Mouse (Mus musculus): ENCODE data around the gene Smg1. TPM values are rescaled to one million over a fixed set of nuclear protein-coding genes. Genes with fewer than 3 reads are reported as not detected.

The Smg1 gene
- polyA plus RNA-seq, 1 experiment from 2014 or later = 13.4 TPM

- no peaks in the 10 kb centered on the region for H3K27me3 ChIP-seq (ENCODE audit: control insufficient read depth, insufficient read depth, low read depth, low read length)
- H3K36me3 ChIP-seq (ENCODE audit: control insufficient read depth, insufficient read depth, low read length) = peaks cover 32% of the 10 kb centered on the region
- no peaks in the 10 kb centered on the region for H3K4me1 ChIP-seq (replicated peaks; ENCODE audit: control insufficient read depth, insufficient read depth, low read length)
- H3K27ac ChIP-seq (ENCODE audit: low read length) = no peak overlapping the region
- H3K9ac ChIP-seq (ENCODE audit: low read length) = no peak overlapping the region
- no peak for ATAC-seq (ENCODE audit: low read depth)
- 83% methylated on average over 11 of the region's 11 CpGs for WGBS
- no peaks in the 10 kb centered on the region for H3K9me3 ChIP-seq (ENCODE audit: control insufficient read depth, low read length)
- H3K4me3 ChIP-seq (ENCODE audit: low read length) = no peak overlapping the region
- no peak overlapping the region for H3K4me2 ChIP-seq (ENCODE audit: low read depth, low read length)
Observed at GRCm38 (mm10) chr7:118135128-118135527, 108.3 kb downstream of the Smg1 start.

- H3K4me2 ChIP-seq (ENCODE audit: low read depth, low read length) = peak within 1 kb of the TSS; percentile 78
- H3K27me3 ChIP-seq (ENCODE audit: control insufficient read depth, insufficient read depth, low read depth, low read length) = no peaks in the 10 kb centered on the region
- peak; percentile 100 for ATAC-seq (ENCODE audit: low read depth)
- H3K9me3 ChIP-seq (ENCODE audit: control insufficient read depth, low read length) = no peaks in the 10 kb centered on the region
- H3K36me3 ChIP-seq (ENCODE audit: control insufficient read depth, insufficient read depth, low read length) = peaks cover 7% of the 10 kb centered on the region
- H3K9ac ChIP-seq (ENCODE audit: low read length) = peak within 1 kb of the TSS; percentile 96
- H3K4me1 ChIP-seq (replicated peaks; ENCODE audit: control insufficient read depth, insufficient read depth, low read length) = peaks cover 18% of the 10 kb centered on the region
- under 1% methylated on average over 39 of the region's 39 CpGs for WGBS
- peak within 1 kb of the TSS; percentile 93 for H3K4me3 ChIP-seq (ENCODE audit: low read length)
- peak within 1 kb of the TSS; percentile 95 for H3K27ac ChIP-seq (ENCODE audit: low read length)
Observed at GRCm38 (mm10) chr7:118129430-118130041, 113.9 kb downstream of the Smg1 start, which contains the start of gene Arl6ip1. Arl6ip1 (minus strand) TSS chr7:118129662.

- ATAC-seq (ENCODE audit: low read depth) = peak; percentile 74
- H3K27me3 ChIP-seq (ENCODE audit: control insufficient read depth, insufficient read depth, low read depth, low read length) = no peaks in the 10 kb centered on the region
- no peaks in the 10 kb centered on the region for H3K9me3 ChIP-seq (ENCODE audit: control insufficient read depth, low read length)
- H3K4me1 ChIP-seq (replicated peaks; ENCODE audit: control insufficient read depth, insufficient read depth, low read length) = peaks cover 18% of the 10 kb centered on the region
- peak overlapping the region; percentile 93 for H3K4me3 ChIP-seq (ENCODE audit: low read length)
- H3K36me3 ChIP-seq (ENCODE audit: control insufficient read depth, insufficient read depth, low read length) = peaks cover 12% of the 10 kb centered on the region
- peak overlapping the region; percentile 96 for H3K9ac ChIP-seq (ENCODE audit: low read length)
- peak overlapping the region; percentile 95 for H3K27ac ChIP-seq (ENCODE audit: low read length)
- H3K4me2 ChIP-seq (ENCODE audit: low read depth, low read length) = peak overlapping the region; percentile 78
- WGBS = 0% methylated on average over 21 of the region's 21 CpGs
Observed at GRCm38 (mm10) chr7:118128925-118129429, 114.5 kb downstream of the Smg1 start.

- H3K4me2 ChIP-seq (ENCODE audit: low read depth, low read length) = peak overlapping the region; percentile 78; the same call in 1 of the 2 replicates
- WGBS = 45% methylated on average over 11 of the region's 11 CpGs
- H3K36me3 ChIP-seq (ENCODE audit: control insufficient read depth, insufficient read depth, low read length) = peaks cover 25% of the 10 kb centered on the region
- no peaks in the 10 kb centered on the region for H3K27me3 ChIP-seq (ENCODE audit: control insufficient read depth, insufficient read depth, low read depth, low read length)
- no peak overlapping the region; the same call in 1 of the 2 replicates for H3K27ac ChIP-seq (ENCODE audit: low read length)
- peak overlapping the region; percentile 26; the same call in 1 of the 2 replicates for H3K4me3 ChIP-seq (ENCODE audit: low read length)
- H3K9ac ChIP-seq (ENCODE audit: low read length) = peak overlapping the region; percentile 42; the same call in 1 of the 2 replicates
- peaks cover 18% of the 10 kb centered on the region for H3K4me1 ChIP-seq (replicated peaks; ENCODE audit: control insufficient read depth, insufficient read depth, low read length)
- ATAC-seq (ENCODE audit: low read depth) = no peak
- no peaks in the 10 kb centered on the region for H3K9me3 ChIP-seq (ENCODE audit: control insufficient read depth, low read length)
Observed at GRCm38 (mm10) chr7:118126219-118126875, 117.1 kb downstream of the Smg1 start.

GRCm38 (mm10) chr7:118125736-118126135 is 117.7 kb downstream of the Smg1 start:
- H3K27me3 ChIP-seq (ENCODE audit: control insufficient read depth, insufficient read depth, low read depth, low read length) = no peaks in the 10 kb centered on the region
- peaks cover 22% of the 10 kb centered on the region for H3K4me1 ChIP-seq (replicated peaks; ENCODE audit: control insufficient read depth, insufficient read depth, low read length)
- no peaks in the 10 kb centered on the region for H3K9me3 ChIP-seq (ENCODE audit: control insufficient read depth, low read length)
- no peak overlapping the region for H3K9ac ChIP-seq (ENCODE audit: low read length)
- ATAC-seq (ENCODE audit: low read depth) = no peak
- no peak overlapping the region for H3K4me2 ChIP-seq (ENCODE audit: low read depth, low read length)
- no peak overlapping the region for H3K4me3 ChIP-seq (ENCODE audit: low read length)
- peaks cover 31% of the 10 kb centered on the region for H3K36me3 ChIP-seq (ENCODE audit: control insufficient read depth, insufficient read depth, low read length)
- no peak overlapping the region for H3K27ac ChIP-seq (ENCODE audit: low read length)

- no peak overlapping the region for H3K4me2 ChIP-seq (ENCODE audit: low read depth, low read length)
- no peaks in the 10 kb centered on the region for H3K27me3 ChIP-seq (ENCODE audit: control insufficient read depth, insufficient read depth, low read depth, low read length)
- peaks cover 46% of the 10 kb centered on the region for H3K36me3 ChIP-seq (ENCODE audit: control insufficient read depth, insufficient read depth, low read length)
- WGBS = 84% methylated on average over 4 of the region's 4 CpGs
- peaks cover 30% of the 10 kb centered on the region for H3K4me1 ChIP-seq (replicated peaks; ENCODE audit: control insufficient read depth, insufficient read depth, low read length)
- H3K27ac ChIP-seq (ENCODE audit: low read length) = no peak overlapping the region
- no peak overlapping the region for H3K9ac ChIP-seq (ENCODE audit: low read length)
- no peak overlapping the region for H3K4me3 ChIP-seq (ENCODE audit: low read length)
- H3K9me3 ChIP-seq (ENCODE audit: control insufficient read depth, low read length) = no peaks in the 10 kb centered on the region
- ATAC-seq (ENCODE audit: low read depth) = no peak
Observed at GRCm38 (mm10) chr7:118123512-118124411, 119.7 kb downstream of the Smg1 start.

GRCm38 (mm10) chr7:118122235-118122634 is 121.2 kb downstream of the Smg1 start:
- Histone ChIP-seq H3K4me3 (ENCODE audit: low read length) (no peak overlapping the region), H3K4me2 (ENCODE audit: low read depth, low read length) (no peak overlapping the region), H3K4me1 (replicated peaks; ENCODE audit: control insufficient read depth, insufficient read depth, low read length) (peaks cover 24% of the 10 kb centered on the region), H3K27me3 (ENCODE audit: control insufficient read depth, insufficient read depth, low read depth, low read length) (no peaks in the 10 kb centered on the region), H3K36me3 (ENCODE audit: control insufficient read depth, insufficient read depth, low read length) (peaks cover 51% of the 10 kb centered on the region), H3K9ac (ENCODE audit: low read length) (no peak overlapping the region), H3K27ac (ENCODE audit: low read length) (no peak overlapping the region), H3K9me3 (ENCODE audit: control insufficient read depth, low read length) (no peaks in the 10 kb centered on the region)
- 96% methylated on average over 7 of the region's 7 CpGs for WGBS
- ATAC-seq (ENCODE audit: low read depth) = no peak

GRCm38 (mm10) chr7:118120654-118121053 is 122.8 kb downstream of the Smg1 start:
- Histone ChIP-seq H3K27ac (ENCODE audit: low read length) (peak overlapping the region; percentile 95), H3K27me3 (ENCODE audit: control insufficient read depth, insufficient read depth, low read depth, low read length) (no peaks in the 10 kb centered on the region), H3K4me3 (ENCODE audit: low read length) (no peak overlapping the region), H3K9me3 (ENCODE audit: control insufficient read depth, low read length) (no peaks in the 10 kb centered on the region), H3K4me2 (ENCODE audit: low read depth, low read length) (no peak overlapping the region), H3K9ac (ENCODE audit: low read length) (no peak overlapping the region), H3K36me3 (ENCODE audit: control insufficient read depth, insufficient read depth, low read length) (peaks cover 47% of the 10 kb centered on the region), H3K4me1 (replicated peaks; ENCODE audit: control insufficient read depth, insufficient read depth, low read length) (peaks cover 17% of the 10 kb centered on the region)
- ATAC-seq (ENCODE audit: low read depth) = no peak
- 71% methylated on average over 1 of the region's 1 CpGs for WGBS

- Histone ChIP-seq H3K27me3 (ENCODE audit: control insufficient read depth, insufficient read depth, low read depth, low read length) (no peaks in the 10 kb centered on the region), H3K4me3 (ENCODE audit: low read length) (no peak overlapping the region), H3K9ac (ENCODE audit: low read length) (no peak overlapping the region), H3K27ac (ENCODE audit: low read length) (peak overlapping the region; percentile 95), H3K4me2 (ENCODE audit: low read depth, low read length) (no peak overlapping the region), H3K4me1 (replicated peaks; ENCODE audit: control insufficient read depth, insufficient read depth, low read length) (peaks cover 17% of the 10 kb centered on the region), H3K9me3 (ENCODE audit: control insufficient read depth, low read length) (no peaks in the 10 kb centered on the region), H3K36me3 (ENCODE audit: control insufficient read depth, insufficient read depth, low read length) (peaks cover 45% of the 10 kb centered on the region)
- ATAC-seq (ENCODE audit: low read depth) = no peak
- WGBS = 39% methylated on average over 5 of the region's 5 CpGs
Observed at GRCm38 (mm10) chr7:118119946-118120345, 123.5 kb downstream of the Smg1 start.

Data from lung, embryonic 16.5 days (tissue).